Mouse (Mus musculus) gastrocnemius, postnatal 4 days (tissue): ENCODE results near the gene Olfr992. TPM values are rescaled to one million over a fixed set of nuclear protein-coding genes. Genes with fewer than 3 reads are reported as not detected.
"Not testable (repeated sequence)": the region's sequence is repeated elsewhere in the genome, so short reads cannot be mapped to it uniquely, and the experiment has no call there.

Experiments
- DNase-seq, 2 experiments: peaks; one replicate each; pipeline ENCODE4 v3.0.0; 2021 to 2022; ENCODE audit warnings: low spot score in 2 of 2, mixed read lengths in 2 of 2
- long read RNA-seq, 2 experiments: library from polyadenylated mRNA; stranded (forward); transcript quantifications; one replicate each; pipeline ENCODE4 v2.0.0; 2021
- total RNA-seq, 2 experiments: library from RNA; stranded (reverse); gene quantifications; 2 replicates each; pipeline ENCODE4 v1.2.3; 2021

Gene Olfr992
- total RNA-seq, result not detected
- long read RNA-seq, experiment 1, result 0 reads
- long read RNA-seq, experiment 2, result 0 reads

GRCm38 (mm10) chr2:85409369-85409768 is at the start of gene Olfr992:
Gene Olfr992, minus strand, starts transcription at chr2:85409469.
- no peak for DNase-seq

GRCm38 (mm10) chr2:85443539-85443938 is 34.3 kb upstream of the Olfr992 start, which contains the start of gene Olfr995:
Gene Olfr995, minus strand, starts transcription at chr2:85443639.
- no peak for DNase-seq

- no peak for DNase-seq
Measured at GRCm38 (mm10) chr2:85442546-85442945, 33.3 kb upstream of the Olfr992 start.

- DNase-seq, result no peak
Measured at GRCm38 (mm10) chr2:85436351-85436750, 27.1 kb upstream of the Olfr992 start, which contains the start of gene Olfr994. Gene Olfr994, minus strand, starts transcription at chr2:85436451.

- no peak for DNase-seq
Measured at GRCm38 (mm10) chr2:85425893-85426292, 16.6 kb upstream of the Olfr992 start.

- no peak for DNase-seq
Measured at GRCm38 (mm10) chr2:85414777-85415176, 5.5 kb upstream of the Olfr992 start, which contains the start of gene Olfr993. Gene Olfr993, minus strand, starts transcription at chr2:85414877.

GRCm38 (mm10) chr2:85363127-85363526 is 46.1 kb downstream of the Olfr992 start, which contains the start of gene Olfr988:
Gene Olfr988, minus strand, starts transcription at chr2:85363227.
- DNase-seq, result not testable (repeated sequence)

Other genes starting within 250 kb of the Olfr992 start
- gene Lrrc55, start 212.3 kb downstream of the Olfr992 start, total RNA-seq, result 1 to 10 TPM; 3.0 to 4.7 TPM
- gene Olfr987, start 70.2 kb downstream of the Olfr992 start, total RNA-seq, result not detected
- gene Olfr988, start 46.2 kb downstream of the Olfr992 start, total RNA-seq, result not detected
- not detected for gene Olfr993, start 5.4 kb upstream of the Olfr992 start, total RNA-seq
- not detected for gene Olfr994, start 27.0 kb upstream of the Olfr992 start, total RNA-seq
- gene Olfr995, start 34.2 kb upstream of the Olfr992 start, total RNA-seq, result not detected
- under 1 TPM; 0.18 to 0.34 TPM for gene 4833423E24Rik, start 109.6 kb upstream of the Olfr992 start, total RNA-seq
- not detected for gene Olfr996, start 169.7 kb upstream of the Olfr992 start, total RNA-seq
- not detected for gene Olfr998, start 179.5 kb upstream of the Olfr992 start, total RNA-seq
- not detected for gene Olfr1000, start 202.4 kb upstream of the Olfr992 start, total RNA-seq
- not detected for gene Olfr1002, start 241.2 kb upstream of the Olfr992 start, total RNA-seq